Mouse (Mus musculus) heart, adult 18-20 months (tissue): ENCODE data around the gene Dbx1. TPM values are rescaled to one million over a fixed set of nuclear protein-coding genes. Genes with fewer than 3 reads are reported as not detected.

ENCODE experiments used
- DNase-seq, 2 experiments: peaks; one replicate each; pipeline ENCODE4 v3.0.0; 2021 to 2022; ENCODE audit warnings: mixed read lengths in 1 of 2
- long read RNA-seq, 2 experiments: library from polyadenylated mRNA; stranded (forward); transcript quantifications; one replicate each; pipeline ENCODE4 v2.0.0; 2021
- total RNA-seq, 2 experiments: library from RNA; stranded (reverse); gene quantifications; 2 replicates each; pipeline ENCODE4 v1.2.3; 2021

The Dbx1 gene
- not detected for total RNA-seq
- long read RNA-seq, experiment 1, result 0 reads
- long read RNA-seq, experiment 2, result 0 reads

DNA sequence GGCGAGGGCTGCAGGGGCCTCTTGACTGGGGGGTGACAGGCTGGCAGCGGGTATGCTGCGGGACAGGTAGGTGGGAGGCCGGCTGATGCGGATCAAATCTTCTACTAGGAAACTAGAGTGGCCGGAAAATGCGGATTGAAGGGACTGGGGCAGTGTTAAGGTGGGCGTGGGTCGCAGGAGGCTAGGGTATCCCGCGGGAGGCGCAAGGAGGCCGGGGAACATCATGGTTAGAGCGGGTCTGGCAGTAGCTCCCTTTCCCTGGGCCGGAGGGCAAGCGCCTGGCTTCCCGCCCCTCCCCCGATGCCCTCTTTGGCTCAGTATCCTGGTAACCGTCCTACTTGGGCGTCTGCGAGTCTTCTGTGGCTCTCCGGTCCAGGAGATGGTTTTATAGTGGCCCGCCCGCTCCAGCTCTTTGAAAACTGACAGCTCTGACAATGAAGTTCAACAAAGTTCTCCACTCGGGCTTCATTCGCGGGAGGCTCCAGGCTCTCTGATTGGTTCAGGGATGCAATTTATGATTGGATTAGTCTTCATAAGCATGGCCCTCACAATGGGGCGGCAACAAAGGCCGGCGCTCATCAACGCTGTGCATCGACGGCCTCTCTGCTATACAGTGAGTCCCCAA is at the start of gene Dbx1:
Dbx1 (minus strand) TSS at position 359 of the 625 bp plus-strand sequence.
- no peak for DNase-seq

GRCm38 (mm10) chr7:49678826-49679377 is 42.3 kb upstream of the Dbx1 start:
- no peak for DNase-seq

- DNase-seq, result no peak
Measured at GRCm38 (mm10) chr7:49678100-49678825, 41.6 kb upstream of the Dbx1 start.

GRCm38 (mm10) chr7:49677166-49677565 is 40.5 kb upstream of the Dbx1 start:
- no peak for DNase-seq

DNA sequence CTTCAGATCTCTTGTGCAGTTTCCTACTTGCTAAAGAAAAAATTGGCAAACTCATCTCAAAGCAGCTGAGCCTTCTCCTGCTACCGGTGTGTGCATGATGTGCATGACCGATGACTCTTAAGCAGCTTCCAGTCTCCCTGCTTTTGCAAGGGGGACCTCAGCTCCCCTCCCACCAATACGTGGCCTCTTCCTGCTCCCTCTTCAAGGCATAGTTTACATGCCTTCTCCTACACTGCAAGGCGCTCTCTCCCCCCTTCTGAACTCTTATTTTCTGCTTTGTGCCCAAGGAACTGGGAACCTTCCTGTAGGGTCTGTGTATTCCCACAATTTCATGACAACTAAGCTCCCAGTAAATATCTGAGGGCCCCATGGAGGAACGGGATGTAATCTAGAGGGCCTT is 40.0 kb upstream of the Dbx1 start:
- DNase-seq, result no peak

GRCm38 (mm10) chr7:49668260-49668857 is 31.7 kb upstream of the Dbx1 start:
- no peak for DNase-seq

DNA sequence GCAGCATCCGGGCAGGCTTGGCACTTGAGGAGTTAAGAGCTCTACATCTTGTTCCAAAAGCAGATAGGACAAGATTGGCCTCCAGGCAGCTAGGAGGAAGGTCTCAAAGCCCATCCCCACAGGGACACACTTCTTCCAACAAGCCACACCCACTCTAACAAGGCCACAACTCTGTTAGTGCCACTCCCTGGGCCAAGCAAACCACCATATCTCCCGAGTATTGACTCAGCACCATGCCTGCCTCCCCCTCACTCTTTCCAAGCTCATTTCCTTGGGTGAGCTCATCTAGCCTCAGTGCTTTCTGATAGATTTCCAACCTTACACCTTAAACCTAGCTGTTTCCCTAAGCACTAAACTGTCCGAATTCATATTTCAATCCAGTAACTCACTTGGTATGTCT is 26.9 kb upstream of the Dbx1 start:
- no peak for DNase-seq

DNA sequence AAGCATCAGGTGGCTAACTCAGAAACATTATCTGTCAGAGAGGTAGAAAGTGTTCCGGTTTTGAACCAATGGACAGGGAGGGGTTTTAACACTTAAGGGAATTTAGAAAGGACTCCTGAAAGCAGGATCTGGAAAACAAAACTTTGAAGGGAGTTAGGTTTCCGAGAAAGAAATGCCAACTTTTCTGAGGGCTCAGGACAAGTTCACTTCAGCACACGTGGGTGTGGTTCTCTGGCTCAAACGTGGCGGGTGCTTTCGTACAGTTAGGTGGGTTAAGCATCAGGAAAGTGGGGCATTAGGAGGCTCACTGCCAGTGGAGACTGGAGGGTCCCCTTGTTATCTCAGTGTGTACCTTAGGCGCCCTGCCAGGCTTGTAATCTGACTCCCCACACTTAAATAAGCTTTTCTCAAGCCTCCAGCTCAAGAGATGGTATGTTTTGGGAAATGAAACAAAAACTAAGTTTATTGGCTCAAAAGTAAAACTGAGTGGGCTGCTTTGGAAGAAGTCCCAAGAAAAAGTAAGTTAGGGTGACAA is 25.9 kb upstream of the Dbx1 start:
- DNase-seq, result no peak

DNA sequence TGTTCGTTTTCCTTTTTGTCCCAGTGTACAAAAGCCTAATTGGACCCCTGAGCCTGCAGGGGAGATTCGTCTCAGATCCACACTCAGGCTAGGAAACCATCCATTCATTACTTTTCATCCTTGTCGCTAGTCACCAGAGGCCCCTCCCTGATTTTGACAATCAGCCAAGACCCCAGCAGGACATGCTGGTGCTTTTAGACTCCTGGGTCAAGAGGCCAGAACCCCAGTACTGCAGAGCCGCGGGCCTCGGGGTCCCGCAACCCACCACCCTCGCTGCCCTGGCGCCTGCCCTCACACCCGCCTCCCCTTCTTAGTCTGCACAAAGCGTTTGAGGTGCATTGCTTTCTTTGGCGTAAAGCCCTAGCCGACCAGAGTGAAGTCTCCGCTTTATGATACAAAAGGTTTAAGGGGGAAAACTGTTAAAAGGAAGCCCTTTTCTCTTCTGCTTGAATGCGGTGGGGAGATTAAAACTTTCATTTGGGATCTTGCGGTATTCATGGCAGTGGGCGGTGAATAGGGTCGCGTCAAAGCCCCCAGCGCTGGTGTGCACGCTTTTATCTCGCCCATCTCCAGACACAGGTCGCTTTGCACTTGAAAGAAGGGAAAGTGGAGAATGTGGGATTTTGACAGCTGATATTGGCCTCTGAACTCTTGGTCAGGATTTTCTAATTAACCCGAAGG is 25.3 kb upstream of the Dbx1 start:
- no peak for DNase-seq

DNA sequence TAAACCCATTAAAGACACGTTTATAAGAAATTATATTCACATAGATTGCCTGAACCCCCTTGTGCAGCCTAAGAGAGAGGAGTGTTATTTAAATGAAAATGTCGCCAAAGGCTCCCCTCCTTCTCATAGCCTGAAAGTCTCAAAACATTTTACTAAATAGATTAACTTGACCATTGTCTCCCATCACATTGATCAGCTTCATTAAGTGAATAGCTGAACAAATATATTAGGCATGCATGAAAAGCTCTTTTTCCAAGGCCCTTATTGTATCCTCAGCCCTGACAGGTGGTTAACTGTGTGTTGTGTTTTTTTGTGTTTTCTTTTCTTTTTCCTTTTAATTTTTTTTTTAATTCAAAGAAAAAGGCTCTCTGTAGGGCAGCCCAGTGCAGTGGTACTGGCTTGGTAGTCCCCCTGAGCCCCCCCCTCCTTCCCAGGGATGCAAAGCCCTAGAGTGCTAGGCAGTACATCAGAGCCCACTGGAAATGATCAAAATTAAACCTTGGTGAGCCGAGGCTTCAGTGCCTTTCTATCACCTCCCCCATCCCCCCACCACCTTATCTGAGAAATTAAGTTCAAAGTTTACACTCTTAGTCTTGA is 4.2 kb upstream of the Dbx1 start:
- no peak for DNase-seq

- DNase-seq, result no peak
Measured at GRCm38 (mm10) chr7:49639864-49640708, 3.4 kb upstream of the Dbx1 start.

DNA sequence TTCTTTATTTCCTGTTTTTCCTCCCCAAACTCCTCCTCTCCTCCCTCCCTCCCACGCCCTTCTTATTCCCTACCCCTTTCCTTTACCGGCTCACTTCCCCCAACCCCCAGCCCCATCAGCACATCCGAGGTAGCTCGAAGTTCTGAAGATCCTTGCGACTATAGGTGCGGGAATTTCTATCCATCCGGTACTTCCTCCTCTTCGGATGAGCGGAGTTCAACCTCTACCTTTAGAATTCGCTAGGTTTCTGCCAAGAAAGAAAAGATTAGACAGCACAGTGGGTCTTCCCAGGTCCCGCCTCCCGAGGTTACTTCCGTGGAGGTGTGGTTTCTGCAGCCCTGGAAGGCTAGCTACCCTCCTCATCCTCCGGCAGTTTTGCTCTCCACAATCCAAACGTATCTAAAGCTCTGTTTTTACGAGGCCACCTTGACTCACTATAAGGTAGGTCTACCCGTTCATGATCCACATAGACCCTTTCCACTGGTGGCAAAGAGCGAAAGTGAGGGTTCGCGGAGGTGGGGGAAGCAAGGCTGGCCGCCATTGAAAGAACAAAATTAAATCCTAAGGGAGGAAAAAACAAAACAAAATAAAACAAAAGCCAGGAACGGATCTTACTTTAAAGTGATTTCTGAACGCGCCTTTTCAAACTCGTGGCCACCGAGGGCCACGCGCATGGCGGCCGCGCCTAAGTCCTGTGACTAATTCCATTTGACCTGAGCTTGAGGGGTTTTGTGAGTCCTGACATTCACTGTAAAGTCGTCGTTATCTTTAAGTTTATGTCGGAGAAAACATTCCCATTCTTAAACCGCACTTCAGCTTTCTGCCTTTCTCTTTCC is 2.5 kb upstream of the Dbx1 start:
- no peak for DNase-seq

DNA sequence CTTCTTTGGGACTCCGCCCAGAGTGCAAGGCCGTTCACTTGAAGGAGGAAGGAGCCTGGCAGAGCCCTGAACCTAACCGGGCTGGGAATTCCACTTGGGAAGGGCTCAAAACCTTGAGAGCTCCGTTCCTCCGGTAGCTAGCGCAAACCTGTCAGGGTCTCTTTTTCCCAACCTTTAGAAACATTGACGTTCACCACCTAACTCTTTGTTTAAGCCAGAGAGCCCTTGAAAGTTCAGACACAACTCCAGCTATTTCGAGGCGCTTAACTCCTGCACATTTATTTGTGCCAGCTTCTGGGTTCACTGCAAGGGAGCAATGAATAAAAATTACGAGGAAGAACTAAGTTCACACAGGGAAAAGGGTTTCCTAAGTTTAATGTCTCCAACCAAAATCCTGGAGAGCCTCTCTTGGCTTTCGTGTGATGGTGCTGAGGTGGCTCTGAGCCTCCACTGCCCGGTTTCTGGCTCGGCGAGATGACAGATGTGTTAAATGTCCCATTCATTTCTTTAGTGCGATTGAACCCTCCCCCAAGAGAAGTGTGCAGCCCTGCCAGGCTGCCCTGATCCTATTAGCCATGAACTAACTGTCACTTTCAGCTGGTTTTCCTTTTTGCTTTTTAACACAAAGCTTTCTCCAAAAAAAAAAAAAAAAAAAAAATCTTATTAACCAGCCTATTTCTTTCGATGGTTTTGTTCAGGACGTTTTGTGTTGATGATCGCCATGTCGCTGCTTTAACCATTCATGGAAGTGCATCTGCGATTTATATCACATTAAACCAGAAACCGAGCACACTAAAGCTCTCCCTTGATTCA is 1.4 kb upstream of the Dbx1 start:
- no peak for DNase-seq

GRCm38 (mm10) chr7:49637281-49637680 is 632 bp upstream of the Dbx1 start:
- DNase-seq, result no peak

DNA sequence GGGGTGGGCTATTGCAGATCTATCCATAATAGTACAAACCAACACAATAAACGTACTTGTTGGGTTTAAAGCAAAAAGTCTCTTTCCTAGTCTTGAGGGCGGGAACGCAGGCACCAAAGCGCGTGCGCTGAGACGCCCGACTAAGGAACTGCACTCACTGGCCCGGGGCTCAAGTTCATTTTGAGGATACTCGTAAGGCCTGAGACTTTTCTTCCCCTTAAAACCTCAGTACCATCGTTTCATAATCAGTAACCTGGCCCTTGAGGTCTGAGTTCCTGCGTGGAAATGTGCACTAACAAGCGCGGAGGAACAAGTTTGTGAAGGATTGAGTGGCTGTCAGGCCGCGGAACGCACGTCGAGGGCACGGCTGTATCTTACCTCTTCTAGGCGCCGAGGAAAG is 678 bp downstream of the Dbx1 start:
- no peak for DNase-seq

DNA sequence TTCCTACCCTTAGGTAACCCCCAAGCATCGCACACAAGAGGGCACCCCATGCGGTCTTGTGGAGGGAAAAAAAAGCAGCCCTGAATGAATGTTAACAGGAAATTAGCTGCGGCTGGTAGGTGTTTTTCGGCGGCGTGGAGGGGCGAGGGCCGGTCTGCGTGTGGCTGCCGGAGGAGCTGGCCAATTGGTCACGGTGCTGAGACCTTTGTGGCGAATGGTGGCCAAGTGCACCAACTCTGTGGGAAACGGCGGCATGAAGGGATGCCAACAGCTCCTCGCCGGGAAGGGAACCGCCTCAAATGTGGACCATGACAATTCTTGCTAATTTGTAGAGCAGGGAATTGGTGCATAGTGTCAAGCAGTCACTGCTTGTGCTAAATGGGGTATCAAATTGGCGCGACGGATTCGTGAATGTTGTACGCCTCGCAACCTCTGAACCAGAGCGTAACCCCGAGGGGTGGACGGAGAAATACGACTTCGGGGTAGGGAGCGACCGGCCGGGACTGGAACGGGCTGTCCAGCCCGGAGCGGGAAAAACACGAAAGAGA is 1.5 kb downstream of the Dbx1 start:
- DNase-seq, result peak in 1 of 2 experiments; percentile 29

- peak in 1 of 2 experiments; percentile 29 for DNase-seq
Measured at GRCm38 (mm10) chr7:49634291-49635073, 2.2 kb downstream of the Dbx1 start.
